Mouse (Mus musculus): ENCODE data around the gene Btbd35f11. TPM values are rescaled to one million over a fixed set of nuclear protein-coding genes. Genes with fewer than 3 reads are reported as not detected.

Btbd35f11 gene
- polyA plus RNA-seq (2015; fragmentation: Illumina TruSeq; extraction: RNeasy Lipid Tissue Mini Kit (QIAGEN cat#74804); ENCODE audit: low read depth, low replicate concordance): not detected

DNA sequence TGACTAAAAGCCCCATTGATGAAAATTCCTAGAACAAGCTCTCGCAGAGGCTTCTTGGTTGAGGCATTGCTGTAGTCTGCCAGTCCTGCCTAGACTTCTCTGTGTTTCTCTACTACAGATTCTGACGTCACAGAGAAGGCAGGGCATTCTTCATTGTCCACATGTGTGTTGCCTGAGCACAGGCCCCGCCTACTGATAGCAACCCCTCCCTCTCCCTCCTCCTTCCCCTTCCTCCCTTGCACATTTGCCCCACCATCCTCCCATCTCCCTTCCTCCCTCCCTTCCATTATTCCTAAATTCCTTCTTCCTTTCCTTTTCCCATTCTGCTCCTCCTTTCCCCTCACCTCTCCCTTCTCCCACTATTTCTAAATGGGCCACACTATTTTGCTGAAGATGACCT, at the start of gene Btbd35f11:
Gene Btbd35f11 (minus strand): TSS at position 101 of the 400 bp plus-strand sequence.

Other genes starting within 250 kb of the Btbd35f11 start
- not detected for gene Btbd35f24, start 247.9 kb downstream of the Btbd35f11 start, polyA plus RNA-seq (2015; fragmentation: Illumina TruSeq; extraction: RNeasy Lipid Tissue Mini Kit (QIAGEN cat#74804); ENCODE audit: low read depth, low replicate concordance)